Mouse (Mus musculus) cerebellum, adult 2 months (tissue): ENCODE results near the gene 4921507P07Rik.

Source experiments
- CTCF ChIP-seq: fragments of 200-500 bp; IDR thresholded peaks from 2 replicates; pipeline ENCODE4 v1.5.1; 2011; ENCODE audit warnings: low read depth, mild to moderate bottlenecking, control low read depth, low read length, moderate library complexity, borderline replicate concordance; ENCODE audit not compliant: insufficient read depth
- POLR2A ChIP-seq: fragments of 200-500 bp; IDR thresholded peaks from 2 replicates; pipeline ENCODE4 v1.6.1; 2011; ENCODE audit warnings: low read length, control low read depth, borderline replicate concordance; ENCODE audit not compliant: insufficient read depth

- TF ChIP-seq CTCF: no peak
- TF ChIP-seq POLR2A: no peak
Measured at GRCm38 (mm10) chr6:50593334-50593845, 3.0 kb downstream of the 4921507P07Rik start.
